Mouse (Mus musculus) lung, embryonic 16.5 days (tissue): ENCODE results near the gene Copa. TPM values are rescaled to one million over a fixed set of nuclear protein-coding genes. Genes with fewer than 3 reads are reported as not detected.
A peak's percentile ranks its signal among the peaks of the same experiment; 100 is the strongest.

Experiments
- ATAC-seq: fragments of 200-750 bp; cut with Nextera tagmentation; 2 replicates; pipeline ENCODE4 v1.8.0; 2017; ENCODE audit warnings: low read depth, mild to moderate bottlenecking, moderate library complexity
- H3K27ac ChIP-seq: fragments of 300-500 bp; sonication (generic); 2 replicates; pipeline ENCODE4 v1.5.1; 2014; ENCODE audit warnings: mild to moderate bottlenecking, control low read depth, low read length
- H3K27me3 ChIP-seq: fragments of 300-500 bp; sonication (generic); 2 replicates; pipeline ENCODE4 v1.6.1; 2014; ENCODE audit warnings: low read depth, low read length, mixed read lengths; ENCODE audit not compliant: control insufficient read depth, insufficient read depth
- H3K36me3 ChIP-seq: fragments of 300-500 bp; sonication (generic); 2 replicates; pipeline ENCODE4 v1.6.1; 2014; ENCODE audit warnings: low read length; ENCODE audit not compliant: control insufficient read depth, insufficient read depth
- H3K4me1 ChIP-seq: fragments of 300-500 bp; sonication (generic); replicated peaks from 2 replicates; pipeline ENCODE4 v1.6.1; 2014; ENCODE audit warnings: low read length, mixed read lengths; ENCODE audit not compliant: control insufficient read depth, insufficient read depth
- H3K4me2 ChIP-seq: fragments of 300-500 bp; sonication (generic); 2 replicates; pipeline ENCODE4 v1.6.1; 2014; ENCODE audit warnings: low read depth, low read length, control low read depth
- H3K4me3 ChIP-seq: fragments of 300-500 bp; sonication (generic); 2 replicates; pipeline ENCODE4 v1.5.1; 2014; ENCODE audit warnings: mild to moderate bottlenecking, low read length, control low read depth
- H3K9ac ChIP-seq: fragments of 300-500 bp; sonication (generic); 2 replicates; pipeline ENCODE4 v1.6.1; 2014; ENCODE audit warnings: low read length, control low read depth
- H3K9me3 ChIP-seq: fragments of 300-500 bp; sonication (generic); 2 replicates; pipeline ENCODE4 v1.6.1; 2016; ENCODE audit warnings: low read length; ENCODE audit not compliant: control insufficient read depth
- WGBS: fragments of 180-500 bp; shearing (Covaris S2); extraction: QIAGEN DNeasy Blood & Tissue Kit; methylation state at CpG from one replicate; pipeline ENCODE4 v1.1.7; 2014; 5-methylcytosine and 5-hydroxymethylcytosine counted together
- polyA plus RNA-seq: library from polyadenylated mRNA; unstranded; fragments of >200 nt; fragmentation: Nextera tagmentation; extraction: Ambion mirVana; gene quantifications from 2 replicates; pipeline ENCODE4 v1.2.1, GENCODE M21; 2015

The Copa gene
- polyA plus RNA-seq, 1 experiment from 2014 or later = 253 TPM

DNA sequence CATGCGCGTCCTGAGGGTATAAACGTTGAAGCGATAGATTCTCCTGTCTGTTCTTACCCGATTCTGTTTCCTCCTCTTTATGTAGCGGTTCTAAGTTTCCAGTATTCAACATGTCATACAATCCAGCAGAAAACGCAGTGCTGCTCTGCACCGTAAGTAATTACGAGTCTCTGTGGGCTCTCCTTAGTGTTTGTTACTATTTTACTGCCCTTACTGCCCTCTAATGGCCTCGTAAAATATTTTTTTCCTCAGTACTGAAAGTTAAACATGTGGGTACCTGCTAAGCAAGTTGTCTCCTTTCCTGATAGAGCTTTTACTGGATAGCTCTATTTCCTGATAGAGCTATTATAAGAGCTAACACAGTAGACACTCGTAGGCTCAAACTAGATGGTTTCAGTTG, 22.8 kb downstream of the Copa start:
- no peak overlapping the region for H3K4me2 ChIP-seq
- peaks cover 69% of the 10 kb centered on the region for H3K36me3 ChIP-seq
- no peaks in the 10 kb centered on the region for H3K4me1 ChIP-seq
- 79% methylated on average over 11 of the region's 11 CpGs for WGBS
- no peak overlapping the region for H3K9ac ChIP-seq
- no peak overlapping the region for H3K27ac ChIP-seq
- no peaks in the 10 kb centered on the region for H3K27me3 ChIP-seq
- no peaks in the 10 kb centered on the region for H3K9me3 ChIP-seq
- no peak for ATAC-seq
- no peak overlapping the region for H3K4me3 ChIP-seq

DNA sequence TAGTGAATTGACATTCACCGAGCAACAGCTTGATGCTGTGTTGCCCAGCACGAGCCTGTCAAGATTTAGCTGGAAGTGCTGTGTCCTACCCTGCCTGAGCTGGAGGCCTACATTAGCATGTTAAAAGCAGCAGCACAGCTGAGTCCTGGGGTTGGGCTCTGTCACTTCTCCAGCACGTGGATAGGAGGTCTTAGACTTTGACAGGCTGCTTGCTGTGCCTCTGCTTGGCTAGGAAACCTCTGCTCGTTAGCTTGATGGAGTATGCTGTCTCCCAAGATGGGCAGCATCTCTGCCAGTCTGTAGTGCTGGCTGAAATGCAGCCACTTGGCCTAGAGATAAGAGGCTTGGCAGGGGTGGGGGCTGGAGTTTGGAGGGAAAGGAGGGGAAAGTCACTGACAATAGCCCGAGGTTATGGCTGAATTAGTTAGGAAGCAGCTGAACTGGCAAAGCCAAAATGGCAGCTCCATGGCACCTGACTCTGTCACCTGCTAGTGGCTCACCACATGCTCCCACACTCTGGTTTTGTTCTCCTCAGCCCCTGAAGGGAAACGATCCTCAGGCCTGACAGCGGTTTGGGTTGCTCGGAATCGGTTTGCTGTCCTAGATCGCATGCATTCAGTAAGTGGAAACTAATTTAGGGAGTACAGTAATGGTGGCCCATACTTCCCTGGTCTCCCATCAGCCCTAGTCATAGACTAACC, 25.6 kb downstream of the Copa start:
- ATAC-seq = no peak

DNA sequence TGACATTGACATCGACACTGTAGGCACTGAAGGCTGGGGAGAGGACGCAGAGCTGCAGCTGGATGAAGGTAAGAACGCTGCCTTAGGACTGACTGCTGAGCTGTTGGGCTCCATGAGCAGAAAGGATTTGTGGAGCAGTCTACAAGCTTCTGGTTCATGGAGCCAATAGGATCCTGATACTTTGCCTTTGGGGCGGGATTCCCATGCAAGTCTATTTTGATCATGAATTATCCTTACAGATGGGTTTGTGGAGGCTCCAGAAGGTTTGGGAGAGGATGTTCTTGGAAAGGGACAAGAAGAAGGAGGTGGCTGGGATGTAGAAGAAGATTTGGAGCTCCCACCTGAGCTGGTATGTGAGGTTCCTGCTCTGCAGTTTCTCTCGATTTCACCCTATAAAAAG, 34.6 kb downstream of the Copa start:
- no peak for ATAC-seq
- H3K4me2 ChIP-seq = no peak overlapping the region
- H3K36me3 ChIP-seq = peaks cover 90% of the 10 kb centered on the region
- no peak overlapping the region for H3K4me3 ChIP-seq
- no peaks in the 10 kb centered on the region for H3K9me3 ChIP-seq
- no peak overlapping the region for H3K9ac ChIP-seq
- H3K4me1 ChIP-seq = no peaks in the 10 kb centered on the region
- H3K27ac ChIP-seq = no peak overlapping the region
- H3K27me3 ChIP-seq = no peaks in the 10 kb centered on the region
- 86% methylated on average over 5 of the region's 5 CpGs for WGBS

More for the DNA sequence above, 25.6 kb downstream of the Copa start:
- H3K27me3 ChIP-seq = no peaks in the 10 kb centered on the region
- H3K9ac ChIP-seq = no peak overlapping the region
- H3K4me1 ChIP-seq = no peaks in the 10 kb centered on the region
- H3K4me2 ChIP-seq = no peak overlapping the region
- H3K9me3 ChIP-seq = no peaks in the 10 kb centered on the region
- 84% methylated on average over 10 of the region's 10 CpGs for WGBS
- H3K4me3 ChIP-seq = no peak overlapping the region
- H3K27ac ChIP-seq = no peak overlapping the region
- H3K36me3 ChIP-seq = peaks cover 68% of the 10 kb centered on the region

DNA sequence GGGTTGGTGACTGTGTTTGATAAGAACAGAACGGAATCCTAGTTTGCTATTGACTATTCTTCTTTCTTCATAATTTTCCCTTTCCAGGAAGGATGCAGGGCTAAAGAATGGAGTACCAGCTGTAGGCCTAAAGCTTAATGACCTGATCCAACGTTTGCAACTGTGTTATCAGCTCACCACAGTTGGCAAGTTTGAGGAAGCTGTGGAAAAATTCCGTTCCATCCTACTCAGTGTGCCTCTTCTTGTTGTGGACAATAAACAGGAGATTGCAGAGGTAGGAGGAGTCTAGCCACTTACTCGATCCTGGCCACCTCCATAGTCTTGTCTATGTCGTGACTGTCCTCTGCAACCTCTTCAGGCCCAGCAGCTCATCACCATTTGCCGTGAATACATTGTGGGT, 36.8 kb downstream of the Copa start:
- no peak overlapping the region for H3K4me3 ChIP-seq

DNA sequence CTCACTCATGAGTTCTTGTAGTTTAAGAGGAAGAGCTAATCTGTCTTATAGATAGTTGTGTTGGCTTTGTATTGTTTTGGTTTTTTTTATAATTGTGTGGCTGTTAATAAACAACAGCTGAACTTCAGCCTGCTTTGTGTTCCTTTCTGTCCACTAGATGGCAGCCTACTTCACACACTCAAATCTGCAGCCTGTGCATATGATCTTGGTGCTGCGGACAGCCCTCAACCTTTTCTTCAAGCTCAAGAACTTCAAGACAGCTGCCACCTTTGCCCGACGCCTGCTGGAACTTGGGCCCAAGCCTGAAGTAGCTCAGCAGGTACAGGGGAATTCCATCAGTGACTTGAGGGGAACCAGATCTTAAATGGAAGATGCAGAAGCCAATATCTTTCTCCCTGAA, 37.4 kb downstream of the Copa start:
- Histone ChIP-seq H3K4me2 (no peak overlapping the region), H3K36me3 (peaks cover 81% of the 10 kb centered on the region), H3K4me1 (no peaks in the 10 kb centered on the region), H3K9me3 (no peaks in the 10 kb centered on the region), H3K9ac (no peak overlapping the region), H3K27me3 (no peaks in the 10 kb centered on the region), H3K4me3 (no peak overlapping the region), H3K27ac (no peak overlapping the region)
- no peak for ATAC-seq
- 31% methylated on average over 3 of the region's 3 CpGs for WGBS

More for the DNA sequence above, 36.8 kb downstream of the Copa start:
- H3K4me1 ChIP-seq = no peaks in the 10 kb centered on the region
- 77% methylated on average over 6 of the region's 6 CpGs for WGBS
- no peaks in the 10 kb centered on the region for H3K27me3 ChIP-seq
- H3K36me3 ChIP-seq = peaks cover 85% of the 10 kb centered on the region
- no peak for ATAC-seq
- H3K4me2 ChIP-seq = no peak overlapping the region
- H3K9ac ChIP-seq = no peak overlapping the region
- no peak overlapping the region for H3K27ac ChIP-seq
- no peaks in the 10 kb centered on the region for H3K9me3 ChIP-seq

DNA sequence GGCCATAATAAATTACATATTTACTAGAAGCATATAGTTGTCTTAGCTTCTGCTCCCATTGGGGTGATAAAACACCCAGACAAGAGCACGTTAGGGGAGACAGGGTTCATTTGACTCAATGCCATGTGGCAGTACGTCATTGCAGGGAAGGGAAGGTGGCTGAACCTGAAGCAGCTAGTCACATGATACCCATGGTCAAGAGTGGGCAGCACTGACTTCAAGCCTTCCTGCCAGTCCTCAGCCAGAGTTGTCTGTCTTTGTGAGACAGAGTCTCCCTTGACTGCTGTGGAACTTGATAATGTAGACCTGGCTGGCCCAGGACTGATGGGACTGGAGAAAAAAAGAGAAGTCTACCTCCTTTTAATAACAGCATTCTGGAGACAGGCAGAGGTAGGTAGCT, 40.3 kb downstream of the Copa start:
- Histone ChIP-seq H3K4me2 (no peak overlapping the region), H3K36me3 (peaks cover 54% of the 10 kb centered on the region), H3K27me3 (no peaks in the 10 kb centered on the region), H3K9me3 (no peaks in the 10 kb centered on the region), H3K4me3 (no peak overlapping the region), H3K9ac (no peak overlapping the region), H3K27ac (no peak overlapping the region), H3K4me1 (peaks cover 4% of the 10 kb centered on the region)
- ATAC-seq = no peak
- WGBS = 79% methylated on average over 2 of the region's 2 CpGs

DNA sequence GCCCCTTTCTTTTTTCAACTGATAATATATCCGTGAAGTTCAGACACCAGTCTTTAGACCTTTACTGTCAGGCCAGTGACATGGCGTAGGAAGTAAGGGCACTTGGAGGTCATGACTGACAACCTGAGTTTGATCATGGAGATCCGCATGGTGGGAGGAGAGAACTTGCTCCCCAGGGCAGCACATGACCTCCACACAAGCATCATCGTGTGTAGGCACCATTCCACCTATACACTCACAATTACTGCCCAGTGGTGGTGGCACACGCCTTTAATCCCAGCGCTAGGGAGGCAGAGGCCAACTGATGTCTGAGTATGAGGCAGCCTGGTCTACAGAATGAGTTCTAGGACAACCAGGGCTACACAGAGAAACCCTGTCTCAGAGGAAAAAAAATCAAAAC, 42.2 kb downstream of the Copa start:
- Histone ChIP-seq H3K9ac (no peak overlapping the region), H3K27ac (no peak overlapping the region), H3K27me3 (no peaks in the 10 kb centered on the region), H3K4me1 (peaks cover 7% of the 10 kb centered on the region), H3K9me3 (no peaks in the 10 kb centered on the region), H3K36me3 (peaks cover 40% of the 10 kb centered on the region), H3K4me3 (no peak overlapping the region), H3K4me2 (no peak overlapping the region)
- ATAC-seq = no peak
- 75% methylated on average over 6 of the region's 6 CpGs for WGBS

DNA sequence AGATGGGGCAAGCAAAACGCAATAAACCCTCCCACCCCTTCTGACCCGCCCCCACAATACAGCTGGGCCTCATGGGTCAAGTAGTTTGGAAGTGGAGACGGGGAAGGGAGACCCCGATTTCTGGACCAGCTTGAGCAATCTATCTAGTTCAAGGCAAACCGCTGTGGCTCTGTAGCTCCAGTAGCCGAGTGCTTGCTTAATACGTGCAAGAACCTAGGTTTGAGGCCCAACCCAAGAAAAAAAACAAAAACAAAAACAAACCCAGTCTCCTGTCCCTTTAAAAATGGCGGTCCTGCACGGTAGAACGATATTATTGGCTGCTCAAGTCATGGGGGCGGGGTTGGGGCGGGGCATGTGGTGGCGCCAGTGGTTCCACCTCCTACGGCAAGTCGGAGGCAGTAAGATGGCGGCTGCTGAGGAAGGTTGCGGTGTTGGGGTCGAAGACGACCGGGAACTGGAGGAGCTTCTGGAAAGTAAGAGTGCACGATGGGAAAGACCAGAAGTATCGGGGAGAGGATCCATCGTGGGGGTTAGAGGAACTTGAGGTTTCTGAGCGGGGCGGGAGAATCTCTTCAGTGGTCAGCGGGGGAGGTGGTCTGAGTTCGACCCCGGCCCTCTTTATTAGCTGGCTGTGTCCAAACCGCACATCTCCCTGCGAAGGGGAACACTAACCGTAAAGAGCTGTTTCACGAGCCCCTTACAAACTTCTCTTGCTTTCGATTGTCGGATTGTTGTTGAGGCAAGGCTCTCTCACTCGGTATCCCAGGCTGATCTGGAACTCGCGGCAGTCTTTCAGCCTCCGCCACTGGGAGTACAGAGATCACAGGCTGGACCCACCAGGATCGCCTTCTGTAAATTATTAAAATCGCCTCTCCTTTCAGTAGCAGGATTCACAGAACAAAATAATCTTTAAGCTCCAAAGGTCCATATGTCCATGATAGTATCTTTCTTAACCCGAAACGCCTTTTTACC, 44.3 kb downstream of the Copa start, which contains the start of gene Pex19:
Pex19 (plus strand) TSS at position 380 of the 972 bp plus-strand sequence.
- Histone ChIP-seq H3K4me1 (peaks cover 7% of the 10 kb centered on the region), H3K4me3 (peak within 1 kb of the TSS; percentile 56), H3K27me3 (no peaks in the 10 kb centered on the region), H3K36me3 (peaks cover 37% of the 10 kb centered on the region), H3K9me3 (no peaks in the 10 kb centered on the region), H3K27ac (no peak within 1 kb of the TSS), H3K9ac (peak within 1 kb of the TSS; percentile 73), H3K4me2 (peak within 1 kb of the TSS; percentile 80)
- ATAC-seq = peak; percentile 98
- WGBS = under 1% methylated on average over 42 of the region's 42 CpGs

DNA sequence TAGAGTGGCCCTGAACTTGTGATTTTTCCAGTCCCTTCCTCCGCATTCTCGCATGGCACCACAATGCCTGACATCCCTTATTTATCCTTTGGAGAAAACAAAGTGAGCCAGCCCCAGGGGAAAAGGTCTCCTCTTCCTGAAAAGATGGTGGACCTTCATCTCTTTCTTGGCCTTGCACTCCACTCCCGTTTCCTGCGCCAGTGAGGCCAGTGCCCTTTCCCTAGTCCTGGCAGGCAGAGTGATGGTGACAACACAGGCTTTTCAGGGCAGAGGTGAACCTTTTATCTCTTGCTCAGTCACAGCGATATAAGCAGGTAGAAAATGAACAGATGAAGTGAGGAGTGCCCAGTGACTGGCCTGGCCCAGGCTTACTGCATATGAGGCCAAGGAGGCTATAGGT, 45.2 kb downstream of the Copa start:
- Histone ChIP-seq H3K27me3 (no peaks in the 10 kb centered on the region), H3K4me2 (peak overlapping the region; percentile 72), H3K9ac (peak overlapping the region; percentile 73), H3K9me3 (no peaks in the 10 kb centered on the region), H3K4me1 (peaks cover 7% of the 10 kb centered on the region), H3K4me3 (peak overlapping the region; percentile 56), H3K27ac (no peak overlapping the region), H3K36me3 (peaks cover 36% of the 10 kb centered on the region)
- ATAC-seq = no peak
- 19% methylated on average over 5 of the region's 5 CpGs for WGBS
